Mouse (Mus musculus) spleen, adult 2 months (tissue): ENCODE data around the gene Dnah14.

ENCODE experiments used
- CTCF ChIP-seq: fragments of 200-500 bp; IDR thresholded peaks from 2 replicates; pipeline ENCODE4 v1.5.1; 2011; ENCODE audit warnings: mild to moderate bottlenecking, inconsistent platforms; ENCODE audit not compliant: insufficient read depth, insufficient read length, insufficient replicate concordance; ENCODE audit errors: extremely low read depth
- POLR2A ChIP-seq: fragments of 200-500 bp; IDR thresholded peaks from 2 replicates; pipeline ENCODE4 v1.6.1; 2011; ENCODE audit warnings: low read depth, low read length, inconsistent platforms

- TF ChIP-seq POLR2A = no peak
- no peak for TF ChIP-seq CTCF
Measured at GRCm38 (mm10) chr1:181656421-181656820, 80.1 kb downstream of the Dnah14 start.
